Mouse (Mus musculus): ENCODE results near the gene Lmbr1.
A peak's percentile ranks its signal among the peaks of the same experiment; 100 is the strongest.
"Not testable (repeated sequence)": the region's sequence is repeated elsewhere in the genome, so short reads cannot be mapped to it uniquely, and the experiment has no call there.

The Lmbr1 gene

DNA sequence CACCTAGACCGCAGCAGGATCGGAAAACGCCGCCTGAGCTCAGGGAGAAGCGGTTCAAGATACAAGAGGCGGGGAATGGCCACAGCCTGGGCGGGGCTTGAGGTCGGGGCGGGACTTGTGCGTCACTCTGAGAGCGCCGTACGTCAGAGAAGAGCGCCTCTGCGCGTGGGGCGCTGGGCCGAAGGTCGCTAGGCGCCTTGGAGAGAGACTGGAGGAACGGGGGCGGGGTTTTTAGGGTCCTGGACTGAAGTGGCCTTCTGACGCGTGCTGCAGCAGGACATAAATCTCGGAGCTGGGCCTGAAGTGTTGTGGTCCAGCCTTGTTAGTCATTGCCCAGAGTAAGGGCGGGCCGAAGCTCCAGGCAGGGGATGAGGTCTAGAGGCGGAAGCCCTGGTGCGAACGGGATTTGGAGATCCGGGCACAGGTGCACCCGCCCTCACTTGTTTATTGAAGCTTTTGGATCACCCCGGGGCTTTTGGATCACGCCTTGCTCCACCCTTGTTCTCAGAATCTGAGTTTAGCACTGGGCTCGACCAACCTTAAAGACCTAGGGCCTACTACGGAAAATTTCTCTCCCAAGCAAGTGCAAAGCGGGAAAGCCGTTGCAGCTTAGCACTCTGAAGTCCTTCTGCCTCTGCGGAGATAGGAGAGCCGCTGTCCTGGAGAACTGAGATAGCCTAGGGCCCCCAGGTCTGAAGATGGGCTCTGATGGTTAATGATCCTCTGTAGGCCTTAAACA, at the start of gene Lmbr1:
Lmbr1 (minus strand) TSS at position 93 of the 739 bp plus-strand sequence.
- peak; percentile 97 for DNase-seq

DNA sequence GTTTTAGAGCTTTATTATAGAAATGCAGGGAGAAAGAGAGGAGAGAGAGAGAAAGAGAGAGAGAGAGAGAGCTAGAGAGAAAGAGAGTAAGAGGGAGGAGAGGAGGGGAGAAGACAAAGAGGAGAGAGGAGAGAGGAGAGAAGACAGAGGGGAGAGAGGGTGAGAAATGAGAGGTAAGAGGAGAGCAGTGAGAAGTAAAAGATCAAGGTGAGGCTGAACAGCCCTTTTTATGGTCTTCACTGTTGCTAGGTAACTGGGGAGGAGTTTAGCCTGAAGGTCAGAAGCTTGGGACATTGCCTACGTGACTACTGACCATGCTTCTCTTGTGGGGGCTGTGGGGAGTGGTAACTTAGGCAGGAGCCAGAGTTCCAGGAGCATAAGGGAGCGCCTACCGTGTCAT, 45.1 kb upstream of the Lmbr1 start:
- DNase-seq, result not testable (repeated sequence)

DNA sequence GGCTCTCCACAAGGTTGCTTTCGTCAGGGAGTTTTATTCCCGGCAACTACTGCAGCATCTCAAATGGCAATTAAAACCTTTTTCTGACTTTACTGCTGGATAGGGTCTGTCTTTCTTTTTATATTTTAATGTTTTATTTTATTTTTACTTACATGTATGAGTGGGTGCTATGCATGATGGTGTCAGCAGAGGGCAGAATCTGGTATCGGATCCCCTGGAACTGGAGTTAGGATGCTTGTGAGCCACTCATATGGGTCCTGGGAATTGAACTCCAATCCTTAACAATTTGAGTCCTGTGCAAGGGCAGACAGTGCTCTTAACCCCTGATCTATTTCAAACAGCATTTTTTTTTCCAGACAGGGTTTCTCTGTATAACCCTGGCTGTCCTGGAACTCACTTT, 34.9 kb upstream of the Lmbr1 start:
- no peak for DNase-seq

DNA sequence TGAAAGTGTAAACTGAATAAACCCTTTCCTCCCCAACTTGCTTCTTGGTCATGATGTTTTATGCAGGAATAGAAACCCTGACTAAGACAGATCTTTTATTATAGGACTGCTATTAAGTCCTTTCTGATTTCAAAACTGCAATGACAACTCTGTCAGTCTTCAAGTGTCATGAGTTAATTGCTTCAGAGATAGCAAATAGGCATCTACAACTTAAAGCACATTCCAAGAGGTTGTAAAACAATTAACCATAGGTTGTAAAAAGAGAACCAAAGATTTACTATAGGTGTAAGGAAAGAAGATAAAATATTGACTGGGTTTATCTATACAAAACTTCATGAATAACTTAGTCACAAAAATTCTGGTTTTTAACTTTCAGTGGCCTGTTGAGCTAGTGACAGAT, 32.7 kb upstream of the Lmbr1 start:
- DNase-seq, result no peak

DNA sequence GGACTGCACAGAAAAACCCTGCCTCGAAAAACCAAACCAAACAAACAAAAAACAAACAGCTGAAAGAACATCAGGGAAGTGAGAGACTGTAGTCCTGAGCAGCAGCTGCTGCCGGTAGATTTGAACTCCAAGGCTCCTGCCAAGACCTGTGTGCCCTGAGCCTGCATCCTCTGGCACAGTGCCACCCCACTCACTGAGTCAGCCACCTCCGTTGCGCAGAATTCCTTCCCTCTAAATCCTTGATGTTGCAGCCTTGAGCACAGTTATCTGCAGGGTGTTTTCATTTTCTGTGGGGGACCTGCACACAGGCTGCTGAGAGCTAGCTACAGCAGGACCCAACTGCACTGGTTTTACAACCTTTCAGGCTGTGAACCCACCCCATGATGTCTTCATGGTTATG, 20.2 kb upstream of the Lmbr1 start:
- DNase-seq, result no peak

DNA sequence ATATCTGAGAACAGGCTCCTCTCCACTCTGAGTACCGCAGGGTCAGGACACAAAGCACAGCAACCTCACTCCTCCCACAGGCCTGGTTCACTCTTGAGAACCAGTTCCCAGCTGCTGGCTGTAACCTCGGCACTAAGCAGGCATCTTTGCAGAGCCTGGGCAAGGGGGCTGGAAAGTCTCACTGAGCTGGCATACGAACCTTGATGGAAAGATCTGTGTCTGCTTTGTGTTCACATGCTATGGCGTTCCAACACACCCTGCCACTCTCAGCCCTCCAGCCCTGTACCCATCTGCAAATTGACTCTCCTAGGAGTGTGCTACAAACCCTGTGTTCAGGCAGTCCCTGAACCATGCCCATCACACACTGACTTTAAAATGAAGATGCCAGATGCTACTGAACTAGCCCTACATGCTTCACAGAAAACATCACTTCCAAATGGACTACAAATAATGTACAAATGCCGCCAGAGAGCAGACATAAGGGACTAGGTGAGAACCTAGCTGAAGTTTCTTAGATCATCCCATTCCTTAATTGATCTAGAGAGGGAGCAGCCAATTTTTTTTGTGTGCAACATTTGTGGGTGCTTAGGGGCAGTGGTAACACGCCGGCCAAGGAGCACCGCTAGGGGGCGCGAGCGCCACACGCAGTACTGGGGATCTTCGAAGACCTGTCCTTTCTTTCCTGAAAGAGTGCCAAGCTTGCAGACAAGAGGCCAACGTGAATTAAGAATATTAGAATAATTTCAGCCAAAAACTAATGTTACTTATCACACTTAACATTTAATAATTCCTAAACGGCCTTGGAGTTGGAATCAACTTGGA, 11.0 kb upstream of the Lmbr1 start:
- DNase-seq, result peak; percentile 83

DNA sequence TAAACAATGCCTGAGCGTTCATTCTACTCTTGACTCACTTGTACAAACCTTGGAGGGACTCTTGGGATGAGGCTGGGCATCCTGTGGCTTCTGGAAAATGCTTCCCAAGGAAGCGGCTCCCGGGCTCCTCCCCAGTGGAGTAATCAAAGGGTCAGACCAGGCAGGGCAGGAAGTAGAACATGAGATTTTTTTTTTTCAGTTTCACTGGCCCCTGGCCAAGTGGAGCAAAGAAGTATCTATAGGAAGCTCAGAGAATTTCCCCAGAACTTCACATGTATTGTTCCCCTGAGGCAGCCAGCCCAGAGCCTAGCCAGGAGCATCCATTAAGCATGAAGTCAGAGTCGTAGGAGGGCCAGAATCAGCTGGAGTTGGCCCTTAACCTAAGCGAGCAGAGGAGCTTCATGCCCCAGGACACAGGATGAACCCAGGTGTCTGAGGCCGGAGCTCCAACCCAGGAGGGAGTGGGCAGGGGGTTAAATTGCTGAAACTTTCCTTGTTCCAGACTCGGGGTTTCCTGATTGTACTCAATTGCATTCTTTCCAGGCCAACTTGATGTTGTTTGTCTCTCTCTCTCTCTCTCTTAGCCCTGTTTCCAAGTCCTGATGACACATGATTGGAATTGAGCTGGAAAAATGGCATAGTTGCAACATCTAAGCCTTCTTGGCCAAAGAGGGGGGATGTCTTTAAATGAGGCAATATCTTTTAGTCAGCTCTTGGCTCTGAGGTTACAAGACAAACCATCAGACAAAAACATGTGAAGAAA, 10.2 kb upstream of the Lmbr1 start:
- no peak for DNase-seq

DNA sequence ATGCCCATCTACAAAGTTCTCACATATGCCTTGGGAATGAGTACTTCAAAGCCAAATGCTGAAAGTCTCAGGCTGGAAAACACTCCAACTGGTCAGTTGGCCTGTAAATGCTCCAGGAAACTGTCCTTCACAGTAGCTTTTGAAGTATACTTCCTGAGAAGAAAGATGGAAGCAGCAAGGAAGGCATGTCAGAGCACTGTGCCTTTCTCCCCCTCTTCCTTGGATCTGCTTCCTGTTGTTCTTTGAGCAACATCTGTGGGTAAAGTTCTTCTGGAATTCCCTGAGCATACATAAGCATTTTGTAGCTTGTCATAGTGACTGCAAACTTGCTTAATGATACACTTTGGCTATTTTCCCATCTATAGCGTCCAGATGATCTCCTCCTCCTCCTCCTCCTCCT, 9.4 kb upstream of the Lmbr1 start:
- no peak for DNase-seq

DNA sequence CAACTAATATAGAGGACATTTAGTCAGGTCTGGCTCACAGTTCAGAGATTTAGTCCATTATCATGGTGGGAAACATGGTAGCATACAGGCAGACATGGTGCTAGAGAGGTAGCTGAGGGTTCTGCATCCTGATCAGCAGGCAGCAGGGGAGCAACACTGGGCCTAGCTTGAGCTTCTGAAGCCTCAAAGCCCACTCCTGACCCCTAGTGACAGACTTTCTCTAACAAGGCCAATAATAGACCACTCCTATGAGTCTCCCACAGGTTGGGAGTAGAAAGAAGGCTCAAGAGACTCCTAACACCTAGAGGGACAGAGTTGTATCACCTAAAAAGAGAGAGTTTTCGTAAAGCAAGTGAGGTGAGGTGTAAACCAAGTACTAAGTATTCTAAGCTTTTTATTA, 4.6 kb upstream of the Lmbr1 start:
- no peak for DNase-seq

DNA sequence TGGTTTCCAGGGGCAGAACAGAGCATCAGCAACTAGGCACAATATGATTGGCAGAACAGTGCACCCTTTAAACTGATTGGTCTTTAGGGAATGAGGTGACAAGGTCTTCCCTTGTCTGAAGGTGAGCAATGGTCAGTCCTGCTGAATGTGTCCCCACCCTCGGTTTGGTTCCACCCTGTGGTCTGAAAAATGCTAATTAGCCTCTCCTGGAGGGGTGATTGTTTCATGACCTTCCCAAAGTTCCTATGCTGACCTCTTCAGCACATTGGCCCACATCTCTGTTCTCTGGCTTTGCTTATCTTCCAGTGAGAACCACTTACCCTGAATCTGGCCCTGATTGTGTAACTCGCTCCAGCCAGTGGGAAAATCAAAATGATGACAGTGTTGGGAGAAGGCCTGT, 1.9 kb upstream of the Lmbr1 start:
- DNase-seq, result no peak

DNA sequence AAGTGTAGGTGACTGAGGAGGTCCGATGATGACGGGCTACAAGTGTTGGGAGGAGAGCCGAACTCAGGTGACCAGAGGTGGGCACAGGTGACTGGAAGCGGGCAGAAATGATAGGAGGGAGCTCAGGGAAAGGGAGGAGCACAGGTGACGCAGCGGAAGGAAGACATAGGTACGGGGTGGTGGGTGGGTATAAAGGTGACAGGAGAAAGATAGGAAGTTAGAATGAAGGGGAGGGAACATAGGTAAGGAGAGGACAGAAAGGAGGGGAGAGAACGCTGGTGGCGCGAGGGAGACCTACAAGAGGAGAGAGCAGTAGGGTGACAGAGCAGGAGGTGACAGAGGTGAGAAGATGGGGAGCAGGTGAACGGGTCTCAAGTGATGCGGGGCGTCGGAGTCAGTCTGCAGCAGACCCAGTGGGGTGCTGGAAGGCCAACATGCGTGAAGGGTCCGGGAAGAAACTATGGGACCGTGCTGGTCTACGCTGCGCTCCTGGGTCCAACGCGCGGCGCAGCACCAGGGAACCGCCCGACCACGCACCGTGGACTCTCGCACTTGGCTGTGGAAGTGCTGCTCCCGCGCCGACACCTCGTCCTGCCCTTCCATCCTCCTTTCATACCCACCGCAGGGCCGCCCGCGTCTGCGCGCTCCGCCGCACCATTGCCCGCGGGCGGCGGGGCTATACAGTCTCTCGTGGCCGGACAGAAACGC, 446 bp downstream of the Lmbr1 start:
- peak; percentile 21 for DNase-seq

DNA sequence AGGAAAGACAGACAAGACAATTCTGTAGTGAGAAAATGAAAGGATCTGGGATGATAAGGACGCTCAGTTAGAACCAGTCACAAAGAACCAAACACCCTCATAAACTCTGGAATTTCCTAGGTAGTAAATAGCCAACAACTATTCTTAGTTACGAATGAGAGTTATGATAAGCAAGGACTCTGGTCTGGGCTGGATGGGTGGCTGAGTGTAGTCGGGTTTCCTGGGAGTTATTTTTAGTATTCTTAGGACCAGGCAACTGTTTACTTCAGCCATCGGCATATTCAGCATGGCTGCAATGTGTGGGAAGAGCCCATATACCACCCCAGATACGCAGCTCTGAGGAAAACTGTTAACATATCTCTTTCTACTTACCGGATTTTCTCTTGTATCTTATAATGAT, 14.7 kb downstream of the Lmbr1 start:
- DNase-seq, result no peak

DNA sequence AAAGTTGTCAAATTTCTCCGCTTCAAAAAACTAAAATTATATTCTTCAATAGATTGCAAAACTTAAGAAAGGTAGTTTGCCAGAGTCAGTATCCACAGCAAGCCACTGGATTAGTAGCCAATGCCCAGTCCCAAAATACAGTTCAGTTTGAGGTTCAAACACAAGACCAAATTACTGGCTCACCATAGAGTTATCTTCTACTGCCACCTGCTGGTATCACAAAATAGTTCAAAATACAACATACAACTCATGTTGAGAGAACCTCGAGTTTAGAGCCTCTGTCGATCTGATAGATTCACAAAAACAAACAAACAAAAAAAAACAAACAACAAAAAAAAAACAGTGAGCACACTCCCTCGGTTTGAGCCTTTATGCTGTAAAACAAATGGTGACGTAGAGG, 42.4 kb downstream of the Lmbr1 start:
- no peak for DNase-seq

DNA sequence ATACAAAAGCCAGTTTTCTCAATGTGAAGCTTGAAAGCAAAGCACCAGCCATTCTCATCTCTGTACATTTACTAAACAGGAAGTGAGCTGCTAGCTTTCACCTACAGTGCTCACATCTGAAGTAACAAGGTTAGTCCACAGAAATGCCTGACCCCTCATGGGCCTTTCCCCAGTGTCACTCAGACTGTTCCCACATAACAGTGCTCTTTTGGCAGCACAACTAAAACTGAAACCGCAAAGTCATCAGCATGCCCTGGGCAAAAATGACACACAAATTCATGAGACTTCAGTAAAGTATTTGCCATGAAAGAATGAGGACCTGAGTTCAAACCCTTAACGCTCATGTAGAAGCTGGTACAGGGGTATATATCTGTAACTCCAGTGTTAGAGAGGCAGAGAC, 55.7 kb downstream of the Lmbr1 start:
- no peak for DNase-seq

DNA sequence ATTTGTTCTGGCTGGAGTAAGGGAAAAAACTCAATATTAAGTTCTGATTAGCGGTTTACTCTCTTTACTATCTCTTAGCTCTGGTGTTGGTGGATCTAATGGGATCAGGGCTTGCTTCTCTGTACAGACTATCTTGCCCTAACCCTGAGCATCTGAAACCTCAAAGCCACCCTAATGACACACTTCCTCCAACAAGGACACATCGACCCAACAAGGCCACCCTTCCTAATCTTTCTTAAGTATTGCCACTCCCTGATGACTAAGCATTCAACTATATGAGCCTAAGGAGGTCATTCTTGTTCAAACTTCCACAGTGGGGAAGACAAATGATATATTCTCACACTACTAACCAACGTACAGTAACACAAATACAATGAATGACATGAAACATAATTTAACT, 69.0 kb downstream of the Lmbr1 start:
- no peak for DNase-seq

DNA sequence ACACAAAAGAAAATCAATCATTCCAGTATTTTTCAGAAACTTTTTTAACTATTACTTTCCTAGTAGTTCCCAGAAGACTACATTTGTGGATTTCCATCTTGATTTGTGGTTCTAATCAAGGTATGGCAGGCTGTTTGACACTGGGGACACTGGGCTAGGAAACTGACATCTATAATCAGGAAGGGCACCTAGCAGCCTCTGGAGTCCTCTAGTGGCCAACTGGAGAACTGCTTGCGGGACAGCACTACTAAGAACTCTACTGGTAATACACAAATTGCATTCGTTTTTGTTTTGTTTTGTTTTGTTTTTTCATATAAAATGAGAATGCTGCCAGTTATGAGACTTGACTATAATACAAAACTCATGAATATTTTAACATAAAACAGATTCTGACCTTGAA, 85.0 kb downstream of the Lmbr1 start:
- DNase-seq, result peak; percentile 59

DNA sequence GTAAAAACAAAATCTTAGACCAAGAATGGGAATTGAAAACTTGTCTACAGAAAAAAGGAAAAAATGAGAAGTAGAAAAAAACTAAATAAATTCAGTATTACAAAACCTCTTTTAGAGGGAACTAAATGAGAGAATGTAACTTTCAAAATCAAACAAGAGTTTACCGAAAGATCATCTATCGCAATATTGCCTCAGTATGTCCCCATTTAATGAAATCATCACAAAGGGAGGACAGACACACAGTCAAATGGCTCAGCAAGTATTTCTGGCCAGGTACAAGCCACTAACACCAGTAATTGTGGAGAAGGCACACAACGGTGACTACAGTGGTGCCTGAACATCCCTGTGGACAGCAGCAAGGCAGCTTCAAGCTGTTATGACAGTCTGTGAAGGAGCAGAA, 88.1 kb downstream of the Lmbr1 start:
- no peak for DNase-seq

DNA sequence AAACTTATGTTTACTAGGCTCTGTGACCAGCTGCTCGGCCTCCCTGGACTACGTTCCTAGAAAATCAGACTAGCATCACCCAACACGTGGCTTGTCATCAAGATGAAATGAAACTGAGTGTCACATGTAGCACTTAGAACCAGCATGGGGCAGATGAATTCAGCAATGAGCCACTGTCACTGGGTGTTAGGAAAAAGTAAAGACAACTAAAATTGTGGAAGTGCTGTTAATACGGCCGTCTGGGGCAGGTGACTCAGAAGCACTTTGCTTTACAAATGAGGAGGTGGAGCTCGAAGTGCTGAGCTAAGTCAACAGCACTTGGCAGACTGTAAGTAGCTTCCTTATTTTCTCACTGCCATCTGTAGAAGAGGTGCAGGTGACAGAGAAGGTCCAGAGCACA, 88.5 kb downstream of the Lmbr1 start:
- no peak for DNase-seq

DNA sequence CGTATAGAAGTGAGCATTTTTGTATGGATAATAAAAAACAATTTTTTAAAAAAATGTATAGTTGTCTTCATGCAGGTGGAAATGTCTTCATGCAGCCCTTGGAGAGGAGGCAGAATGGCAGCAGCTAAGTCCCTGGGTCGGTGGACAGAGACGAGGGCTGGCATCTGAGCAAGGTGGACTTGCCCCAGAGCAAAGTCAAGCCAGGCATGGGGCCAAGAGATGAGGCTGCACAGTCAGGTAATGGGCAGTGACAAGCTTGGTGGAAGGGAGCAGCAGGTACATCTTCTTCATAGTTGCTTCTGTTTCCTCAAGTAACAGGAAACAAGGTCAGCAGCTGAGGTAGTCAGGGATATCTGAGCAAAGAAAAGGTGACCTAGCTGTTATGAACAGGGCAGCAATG, 97.1 kb downstream of the Lmbr1 start:
- peak; percentile 18 for DNase-seq

DNA sequence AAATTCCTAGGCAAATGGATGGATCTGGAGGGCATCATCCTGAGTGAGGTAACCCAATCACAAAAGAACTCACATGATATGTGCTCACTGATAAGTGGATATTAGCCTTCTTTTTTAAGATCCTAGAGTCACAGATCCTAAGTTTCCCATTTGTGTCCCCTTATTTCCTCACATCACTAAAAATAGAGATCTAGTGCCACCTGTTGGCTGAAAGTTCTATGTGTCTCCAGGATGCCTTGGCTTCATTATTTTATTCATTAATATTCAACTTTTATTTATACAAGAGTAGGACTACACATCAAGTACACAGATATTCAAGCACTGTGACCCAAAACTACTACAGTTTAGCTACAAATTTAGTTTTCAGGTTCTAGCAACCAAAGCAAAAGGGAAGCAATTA, 103.4 kb downstream of the Lmbr1 start:
- DNase-seq, result no peak

DNA sequence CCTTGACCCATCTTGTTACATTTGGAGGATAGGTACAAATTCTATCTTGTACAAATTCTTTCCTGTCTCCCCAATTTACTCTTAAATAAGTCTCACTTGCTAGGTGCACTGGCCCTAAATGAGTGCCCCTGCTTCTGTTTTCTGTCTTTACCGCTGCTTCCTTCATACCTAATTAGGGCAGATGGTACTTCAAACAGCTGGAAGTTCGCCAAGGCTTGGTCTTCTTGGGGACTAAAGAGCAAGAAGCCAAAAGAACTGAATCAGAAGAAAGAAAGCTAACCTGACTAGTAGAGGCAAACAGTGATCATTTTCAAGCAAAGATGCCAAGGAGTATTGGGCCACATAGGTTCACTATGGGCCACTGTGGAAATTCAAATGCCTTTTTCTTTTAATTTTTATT, 104.8 kb downstream of the Lmbr1 start:
- DNase-seq, result no peak

DNA sequence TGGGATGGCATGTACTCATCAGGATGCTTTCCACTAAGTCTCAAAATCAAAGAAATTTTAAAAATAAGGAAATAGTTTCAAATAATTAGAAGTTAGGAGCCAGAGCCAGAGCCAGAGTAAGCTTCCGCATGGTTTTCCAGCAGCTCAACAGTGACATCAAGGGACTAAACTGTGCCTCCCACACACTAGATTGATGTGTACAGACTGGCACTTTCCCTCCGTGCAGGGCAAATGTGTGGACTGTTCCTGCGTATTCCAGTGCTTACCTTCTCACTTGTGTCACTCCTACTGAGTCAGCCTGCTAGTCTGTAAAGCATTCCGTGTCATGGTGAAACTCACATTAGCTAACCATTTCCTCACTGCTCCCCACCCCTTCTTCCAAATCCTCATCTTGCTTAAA, 107.3 kb downstream of the Lmbr1 start:
- no peak for DNase-seq

DNA sequence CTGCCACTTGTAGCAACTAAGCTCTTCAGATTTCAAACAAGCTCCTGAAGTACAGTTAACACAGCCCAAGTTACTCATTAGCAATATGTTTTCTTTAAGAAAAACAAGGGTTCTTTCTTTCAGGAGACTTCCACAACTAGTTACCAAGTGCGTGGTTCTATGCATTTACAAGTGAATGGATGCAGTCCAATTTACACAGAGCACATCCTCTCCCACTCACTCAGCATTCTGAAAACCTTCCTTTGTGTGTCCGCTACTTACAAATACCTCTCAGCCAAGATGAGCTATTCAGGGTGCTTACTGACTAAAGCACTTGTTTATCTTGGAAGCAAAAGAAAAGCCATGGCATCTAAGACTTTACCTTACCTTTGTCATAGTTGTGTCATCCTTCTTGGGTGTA, 124.3 kb downstream of the Lmbr1 start:
- DNase-seq, result no peak
